Mouse (Mus musculus) G1E (cell line): ENCODE data around the gene Dnm2.

ENCODE experiments used
- CTCF ChIP-seq: IDR thresholded peaks from 2 replicates; pipeline ENCODE4 v1.5.1; 2012; ENCODE audit warnings: low read depth, low read length, inconsistent platforms, mixed read lengths
- GATA1 ChIP-seq: IDR thresholded peaks from 2 replicates; pipeline ENCODE4 v1.6.1; 2012; ENCODE audit warnings: borderline replicate concordance, low read length, inconsistent platforms, mixed read lengths
- GATA2 ChIP-seq: IDR thresholded peaks from 2 replicates; pipeline ENCODE4 v1.6.1; 2012; ENCODE audit warnings: low read depth, low read length, inconsistent platforms, borderline replicate concordance
- POLR2AphosphoS5 ChIP-seq: IDR thresholded peaks from 2 replicates; pipeline ENCODE4 v1.6.1; 2012; ENCODE audit warnings: low read depth, low read length, inconsistent platforms; ENCODE audit not compliant: insufficient replicate concordance
- TAL1 ChIP-seq: conservative IDR thresholded peaks from 2 replicates; pipeline ENCODE4 v1.6.1; 2012; ENCODE audit warnings: low read depth, low read length, inconsistent platforms, mixed read lengths

DNA sequence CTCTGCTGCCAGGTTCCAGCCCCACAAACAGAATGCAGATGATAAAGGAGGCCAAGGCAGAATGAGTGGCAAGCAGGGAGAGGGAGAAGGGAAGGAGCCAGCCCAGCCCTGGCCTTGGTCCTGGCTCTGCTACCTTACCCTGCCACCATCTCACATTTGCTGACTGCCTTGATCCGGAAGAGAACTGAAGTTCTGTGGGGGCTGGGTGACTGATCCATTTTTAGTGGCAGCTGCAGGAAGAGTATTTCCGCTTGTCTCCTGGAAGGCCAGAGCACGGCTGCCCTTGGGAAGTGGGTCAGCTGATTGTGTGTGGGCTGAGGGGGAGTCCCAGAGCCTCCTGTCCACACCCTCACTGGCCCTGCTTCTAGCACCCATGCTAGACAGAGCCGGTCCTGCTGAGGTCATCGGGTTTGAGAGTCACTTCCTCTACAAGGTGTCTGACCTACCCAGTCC is 38.5 kb downstream of the Dnm2 start:
- TF ChIP-seq TAL1 (no peak), CTCF (no peak), GATA2 (no peak), GATA1 (no peak), POLR2AphosphoS5 (no peak)
